Mouse (Mus musculus) embryonic facial prominence, embryonic 13.5 days (tissue): ENCODE results near the gene Lin37. TPM values are rescaled to one million over a fixed set of nuclear protein-coding genes. Genes with fewer than 3 reads are reported as not detected.
A peak's percentile ranks its signal among the peaks of the same experiment; 100 is the strongest.

Source experiments
- ATAC-seq: fragments of 200-750 bp; cut with Nextera tagmentation; 2 replicates; pipeline ENCODE4 v1.8.0; 2017; ENCODE audit warnings: low read depth; ENCODE audit not compliant: insufficient number of reproducible peaks, insufficient read depth, low FRiP score, low TSS enrichment
- H3K27ac ChIP-seq: fragments of 300-500 bp; sonication (generic); 2 replicates; pipeline ENCODE4 v1.5.1; 2015; ENCODE audit warnings: moderate library complexity, mild to moderate bottlenecking, inconsistent platforms
- H3K27me3 ChIP-seq: fragments of 300-500 bp; sonication (generic); 2 replicates; pipeline ENCODE4 v1.6.1; 2015; ENCODE audit warnings: mild to moderate bottlenecking, inconsistent platforms
- H3K36me3 ChIP-seq: fragments of 300-500 bp; sonication (generic); 2 replicates; pipeline ENCODE4 v1.6.1; 2015; ENCODE audit warnings: mild to moderate bottlenecking, inconsistent platforms
- H3K4me1 ChIP-seq: fragments of 300-500 bp; sonication (generic); 2 replicates; pipeline ENCODE4 v1.6.1; 2015; ENCODE audit warnings: inconsistent platforms
- H3K4me2 ChIP-seq: fragments of 300-500 bp; sonication (generic); 2 replicates; pipeline ENCODE4 v1.6.1; 2015; ENCODE audit warnings: moderate library complexity, mild to moderate bottlenecking, inconsistent platforms
- H3K4me3 ChIP-seq: fragments of 300-500 bp; sonication (generic); 2 replicates; pipeline ENCODE4 v1.5.1; 2015; ENCODE audit warnings: mild to moderate bottlenecking, inconsistent platforms
- H3K9ac ChIP-seq: fragments of 300-500 bp; sonication (generic); 2 replicates; pipeline ENCODE4 v1.6.1; 2015; ENCODE audit warnings: mild to moderate bottlenecking, inconsistent platforms
- H3K9me3 ChIP-seq: fragments of 300-500 bp; sonication (generic); 2 replicates; pipeline ENCODE4 v1.6.1; 2016; ENCODE audit warnings: inconsistent platforms
- WGBS: fragments of 180-500 bp; shearing (Covaris S2); methylation state at CpG from one replicate; pipeline ENCODE4 v1.1.7; 2015; ENCODE audit warnings: mixed read lengths; 5-methylcytosine and 5-hydroxymethylcytosine counted together
- polyA plus RNA-seq: library from polyadenylated mRNA; unstranded; fragments of >200 nt; fragmentation: Nextera tagmentation; extraction: Ambion mirVana; gene quantifications from 2 replicates; pipeline ENCODE4 v1.2.1, GENCODE M21; 2015

The Lin37 gene
- polyA plus RNA-seq, 1 experiment from 2014 or later, result 47.7 TPM

DNA sequence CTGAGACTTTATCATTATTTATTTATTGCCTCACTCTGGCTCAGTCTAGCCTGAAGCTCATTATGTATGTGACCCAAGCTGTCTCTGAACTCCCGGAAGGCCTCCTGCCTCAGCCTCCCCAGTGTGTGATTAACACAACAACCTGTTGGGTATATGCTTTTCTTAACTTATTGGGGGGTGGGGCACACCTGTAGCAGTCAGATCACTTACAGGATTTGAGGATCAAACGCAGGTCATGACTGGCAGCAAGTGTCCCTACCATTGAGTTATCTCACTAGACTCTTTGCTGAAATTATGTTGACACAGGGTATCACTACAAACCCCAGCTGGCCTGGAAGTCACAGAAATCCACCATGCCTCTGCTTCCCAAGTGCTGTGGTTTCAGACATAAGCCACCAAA lies 658 bp upstream of the Lin37 start:
- no peak for ATAC-seq
- H3K9ac ChIP-seq, result no peak overlapping the region
- WGBS, result 71% methylated on average over 2 of the region's 2 CpGs
- H3K4me2 ChIP-seq, result peak overlapping the region; percentile 94
- no peaks in the 10 kb centered on the region for H3K27me3 ChIP-seq
- no peaks in the 10 kb centered on the region for H3K9me3 ChIP-seq
- H3K4me1 ChIP-seq, result peaks cover 37% of the 10 kb centered on the region
- peak overlapping the region; percentile 69; the same call in 1 of the 2 replicates for H3K4me3 ChIP-seq
- no peak overlapping the region for H3K27ac ChIP-seq
- peaks cover 30% of the 10 kb centered on the region for H3K36me3 ChIP-seq

DNA sequence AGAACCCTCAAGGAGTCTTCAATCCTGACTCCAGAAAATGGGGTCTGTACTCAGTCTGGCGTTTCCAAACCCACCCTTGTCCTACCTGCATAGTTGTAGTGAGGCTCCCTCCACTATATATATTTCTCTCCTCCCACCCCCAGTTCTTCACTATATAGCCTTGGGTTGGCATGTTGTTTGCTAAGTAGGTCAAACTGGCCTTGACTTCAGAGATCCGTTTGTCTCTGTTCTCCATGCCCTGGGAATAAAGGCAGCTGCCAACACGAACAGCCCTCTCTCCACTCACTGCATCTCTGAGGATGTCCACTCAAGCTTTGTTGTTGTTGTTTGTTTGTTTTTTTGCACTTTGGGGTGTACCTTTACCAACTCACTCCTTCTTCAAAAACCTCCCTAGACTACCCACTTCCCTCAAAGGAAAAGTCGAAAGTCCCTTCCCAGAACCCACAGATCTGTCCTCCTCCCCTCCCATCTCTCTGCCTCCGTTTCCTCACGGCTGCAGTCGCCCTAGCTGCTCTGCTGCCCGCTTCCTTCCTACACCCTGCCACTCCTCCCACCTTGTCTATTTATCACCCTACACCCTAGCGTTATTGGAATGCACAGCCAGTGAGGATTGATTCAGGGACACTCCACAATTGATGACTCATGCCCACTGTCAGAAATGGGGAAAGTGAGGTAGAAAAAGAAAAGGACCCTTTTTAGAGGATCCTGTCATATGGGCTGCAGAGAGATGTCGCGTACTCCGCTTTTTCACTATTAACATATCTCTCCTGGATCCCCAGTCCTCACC lies 789 bp downstream of the Lin37 start:
- 15% methylated on average over 12 of the region's 12 CpGs for WGBS
- H3K9ac ChIP-seq, result peak overlapping the region; percentile 85
- H3K4me1 ChIP-seq, result peaks cover 31% of the 10 kb centered on the region
- no peaks in the 10 kb centered on the region for H3K9me3 ChIP-seq
- H3K27ac ChIP-seq, result no peak overlapping the region; the same call in 1 of the 2 replicates
- H3K27me3 ChIP-seq, result no peaks in the 10 kb centered on the region
- peak overlapping the region; percentile 69 for H3K4me3 ChIP-seq
- peaks cover 34% of the 10 kb centered on the region for H3K36me3 ChIP-seq
- peak overlapping the region; percentile 94 for H3K4me2 ChIP-seq
- no peak for ATAC-seq

DNA sequence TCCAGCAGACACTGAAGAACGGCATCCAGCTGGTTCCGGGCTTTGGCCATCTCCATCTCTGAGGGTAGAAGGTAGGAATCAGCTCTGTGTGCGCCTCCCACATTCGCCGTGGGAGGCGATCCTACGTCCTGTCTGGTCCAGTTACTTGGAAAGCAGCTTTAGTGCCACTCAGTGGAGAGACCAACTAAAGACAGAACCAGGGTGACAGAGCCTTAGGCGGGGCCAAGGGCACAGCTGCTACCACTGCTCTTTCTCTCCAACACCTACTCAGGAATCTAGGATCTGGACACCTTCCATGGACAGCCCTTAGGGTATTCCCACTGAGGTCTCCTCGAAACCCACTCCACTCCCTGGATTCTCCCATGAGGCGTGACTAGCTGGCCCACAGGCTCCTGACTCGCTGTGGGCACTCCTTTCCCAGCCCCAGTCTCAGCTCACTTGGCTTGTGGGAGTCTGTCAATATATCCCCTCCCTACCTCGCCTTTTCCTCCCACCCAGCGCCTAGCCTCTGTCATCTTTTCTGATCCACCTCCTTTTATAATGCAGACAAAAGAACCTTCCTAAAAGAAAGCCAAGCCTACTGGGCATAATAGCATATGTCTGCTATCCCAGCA lies 1.6 kb downstream of the Lin37 start:
- H3K36me3 ChIP-seq, result peaks cover 34% of the 10 kb centered on the region
- H3K27ac ChIP-seq, result no peak overlapping the region
- H3K9me3 ChIP-seq, result no peaks in the 10 kb centered on the region
- peaks cover 37% of the 10 kb centered on the region for H3K4me1 ChIP-seq
- peak overlapping the region; percentile 69 for H3K4me3 ChIP-seq
- peak overlapping the region; percentile 94 for H3K4me2 ChIP-seq
- ATAC-seq, result no peak
- H3K27me3 ChIP-seq, result no peaks in the 10 kb centered on the region
- H3K9ac ChIP-seq, result peak overlapping the region; percentile 85; the same call in 1 of the 2 replicates
- 90% methylated on average over 13 of the region's 13 CpGs for WGBS

DNA sequence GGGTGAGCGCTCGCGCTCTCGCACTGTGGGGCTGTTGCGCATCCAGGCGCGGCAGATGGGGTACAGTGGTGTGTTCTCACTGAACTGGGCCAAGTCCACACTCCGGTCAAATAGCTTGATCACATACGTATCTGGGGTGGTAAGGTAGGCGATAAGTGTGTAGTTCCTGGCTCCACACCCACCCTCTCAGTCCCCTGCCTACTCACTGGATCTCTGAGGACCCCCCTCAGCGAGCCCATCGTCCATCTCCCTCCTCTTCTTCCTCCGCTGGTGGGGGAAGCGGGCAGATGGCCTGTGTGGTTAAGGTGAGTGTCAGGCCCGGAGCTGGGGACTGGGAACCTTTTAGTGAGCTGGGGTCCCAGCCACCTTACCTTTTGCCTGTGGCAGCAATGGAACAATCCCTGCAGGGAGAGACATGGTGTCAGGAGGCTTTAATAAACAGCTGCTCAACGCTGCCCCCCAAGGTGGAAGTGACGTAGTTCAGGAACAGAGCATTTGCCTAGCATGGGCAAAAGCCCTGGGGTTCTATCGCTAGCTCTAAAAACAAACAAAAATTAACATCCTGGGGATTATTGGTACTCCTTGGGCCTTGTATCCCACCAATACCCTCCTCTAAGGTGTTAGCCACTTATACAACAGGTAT lies 2.6 kb downstream of the Lin37 start:
- Histone ChIP-seq H3K4me2 (no peak overlapping the region), H3K27me3 (no peaks in the 10 kb centered on the region), H3K4me1 (peaks cover 38% of the 10 kb centered on the region), H3K9me3 (no peaks in the 10 kb centered on the region), H3K36me3 (peaks cover 34% of the 10 kb centered on the region), H3K9ac (no peak overlapping the region), H3K27ac (no peak overlapping the region), H3K4me3 (no peak overlapping the region)
- WGBS, result 94% methylated on average over 18 of the region's 18 CpGs
- no peak for ATAC-seq

DNA sequence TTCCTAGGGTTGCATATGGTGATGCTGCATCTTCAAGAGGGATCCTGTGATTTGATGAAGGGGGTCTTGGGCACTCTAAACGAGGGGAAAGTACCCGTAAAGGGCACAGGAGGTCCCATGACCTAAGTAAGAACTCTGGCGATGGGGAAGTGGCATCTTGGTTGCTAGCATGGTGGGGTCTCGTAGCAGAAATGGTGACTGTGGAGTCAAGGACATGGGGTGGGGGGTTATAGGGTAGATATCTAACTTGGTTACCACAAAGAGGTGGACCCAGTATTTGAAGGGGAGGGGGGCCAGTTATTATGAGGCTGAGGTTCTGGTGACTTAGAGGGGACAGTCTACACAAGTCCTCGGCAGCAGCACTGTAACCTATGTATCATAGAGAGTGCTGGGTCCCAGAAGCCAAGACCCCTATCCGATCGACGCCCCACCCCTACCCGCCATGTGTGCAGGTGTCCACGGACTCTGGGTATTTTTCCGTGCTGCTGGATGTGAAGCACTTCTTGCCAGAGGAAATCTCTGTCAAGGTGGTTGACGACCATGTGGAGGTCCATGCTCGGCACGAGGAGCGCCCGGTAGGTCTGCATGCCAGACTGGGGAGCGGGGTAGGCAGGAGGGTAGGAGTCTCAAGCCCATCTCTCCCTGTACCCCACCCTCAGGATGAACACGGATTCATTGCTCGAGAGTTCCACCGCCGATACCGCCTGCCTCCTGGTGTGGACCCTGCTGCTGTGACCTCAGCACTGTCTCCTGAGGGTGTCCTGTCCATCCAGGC lies 5.6 kb downstream of the Lin37 start:
- no peak for ATAC-seq
- H3K36me3 ChIP-seq, result peaks cover 38% of the 10 kb centered on the region
- no peaks in the 10 kb centered on the region for H3K9me3 ChIP-seq
- H3K27me3 ChIP-seq, result no peaks in the 10 kb centered on the region
- H3K4me3 ChIP-seq, result peak overlapping the region; percentile 61
- peak overlapping the region; percentile 82 for H3K9ac ChIP-seq
- H3K27ac ChIP-seq, result no peak overlapping the region
- H3K4me2 ChIP-seq, result peak overlapping the region; percentile 94
- H3K4me1 ChIP-seq, result peaks cover 31% of the 10 kb centered on the region
- 87% methylated on average over 22 of the region's 22 CpGs for WGBS

DNA sequence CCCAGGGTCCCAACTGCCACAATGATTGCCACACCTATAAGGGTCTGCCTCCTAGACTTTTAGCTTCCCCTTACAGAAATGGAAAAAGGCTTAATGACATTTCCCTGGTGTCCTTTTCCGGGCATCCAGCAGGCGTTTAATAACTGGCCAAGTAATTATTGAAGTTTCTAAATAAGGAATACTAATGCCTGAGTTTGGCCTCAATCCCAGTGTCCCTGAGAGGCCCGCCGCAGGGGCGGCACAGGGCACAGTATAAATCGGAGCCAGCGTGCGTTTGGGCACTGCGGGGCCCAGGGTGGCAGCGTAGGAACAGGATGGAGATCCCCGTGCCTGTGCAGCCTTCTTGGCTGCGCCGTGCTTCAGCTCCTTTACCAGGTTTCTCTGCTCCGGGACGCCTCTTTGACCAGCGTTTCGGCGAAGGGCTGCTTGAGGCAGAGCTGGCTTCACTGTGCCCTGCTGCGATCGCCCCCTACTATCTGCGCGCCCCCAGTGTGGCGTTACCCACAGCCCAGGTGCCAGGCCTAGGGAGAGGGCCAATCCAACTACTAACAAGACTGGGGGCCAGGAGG lies 6.5 kb downstream of the Lin37 start:
- peaks cover 46% of the 10 kb centered on the region for H3K36me3 ChIP-seq
- H3K27ac ChIP-seq, result peak overlapping the region; percentile 99
- no peaks in the 10 kb centered on the region for H3K27me3 ChIP-seq
- peaks cover 22% of the 10 kb centered on the region for H3K4me1 ChIP-seq
- H3K4me3 ChIP-seq, result peak overlapping the region; percentile 61
- 6% methylated on average over 23 of the region's 23 CpGs for WGBS
- H3K4me2 ChIP-seq, result peak overlapping the region; percentile 94
- ATAC-seq, result no peak
- H3K9ac ChIP-seq, result peak overlapping the region; percentile 82
- no peaks in the 10 kb centered on the region for H3K9me3 ChIP-seq

DNA sequence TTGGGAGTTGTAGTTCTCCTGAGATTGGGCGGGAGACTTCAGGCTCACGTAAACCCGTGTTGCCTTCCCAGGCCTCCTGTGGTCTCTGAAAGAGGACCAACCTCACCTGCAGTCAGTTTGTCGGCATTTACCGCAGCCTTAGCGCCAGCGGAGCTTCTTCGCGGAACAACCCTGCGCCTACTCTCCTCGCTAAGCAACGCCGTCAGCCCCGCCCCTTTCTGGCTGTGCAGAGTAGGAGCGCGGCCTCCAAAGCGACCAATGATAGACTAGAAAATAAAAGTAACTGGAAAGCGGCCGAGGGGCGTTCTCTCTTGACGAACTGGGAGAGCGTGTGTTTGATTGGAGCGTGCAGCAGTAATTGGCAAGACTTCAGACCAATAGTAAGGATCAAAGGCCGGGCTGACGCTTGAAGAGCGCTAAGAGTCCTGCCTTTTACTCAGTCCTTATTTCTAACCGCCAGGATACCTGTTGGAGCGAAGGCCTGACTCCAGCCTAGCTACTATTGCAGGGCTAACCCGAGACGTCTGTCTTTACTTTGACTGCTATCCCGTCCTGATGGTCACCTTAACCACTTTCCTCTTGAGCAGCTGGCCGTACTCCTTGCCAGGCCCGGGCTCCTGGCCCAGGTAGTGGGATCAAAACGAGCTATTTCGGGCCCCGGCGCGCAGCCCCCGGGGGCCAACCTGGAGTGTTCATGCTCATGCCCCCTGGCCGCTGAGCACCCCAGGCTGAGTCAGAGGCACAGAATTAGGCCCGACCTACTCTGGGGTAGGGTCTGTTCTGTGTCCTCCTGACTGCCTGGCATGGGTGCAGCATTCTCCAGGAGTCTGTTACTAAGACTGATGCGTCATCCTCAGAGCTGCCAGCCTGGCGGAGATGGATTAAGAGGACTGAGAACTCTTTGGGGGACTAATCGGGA lies 7.3 kb downstream of the Lin37 start, which contains the start of the genes Hspb6 and Proser3:
Hspb6 (plus strand) TSS at position 77 of the 919 bp plus-strand sequence.
Proser3 (minus strand) TSS at position 198 of the 919 bp plus-strand sequence.
- under 1% methylated on average over 44 of the region's 44 CpGs for whole genome bisulfite sequencing
- H3K36me3 ChIP-seq, result peaks cover 50% of the 10 kb centered on the region

DNA sequence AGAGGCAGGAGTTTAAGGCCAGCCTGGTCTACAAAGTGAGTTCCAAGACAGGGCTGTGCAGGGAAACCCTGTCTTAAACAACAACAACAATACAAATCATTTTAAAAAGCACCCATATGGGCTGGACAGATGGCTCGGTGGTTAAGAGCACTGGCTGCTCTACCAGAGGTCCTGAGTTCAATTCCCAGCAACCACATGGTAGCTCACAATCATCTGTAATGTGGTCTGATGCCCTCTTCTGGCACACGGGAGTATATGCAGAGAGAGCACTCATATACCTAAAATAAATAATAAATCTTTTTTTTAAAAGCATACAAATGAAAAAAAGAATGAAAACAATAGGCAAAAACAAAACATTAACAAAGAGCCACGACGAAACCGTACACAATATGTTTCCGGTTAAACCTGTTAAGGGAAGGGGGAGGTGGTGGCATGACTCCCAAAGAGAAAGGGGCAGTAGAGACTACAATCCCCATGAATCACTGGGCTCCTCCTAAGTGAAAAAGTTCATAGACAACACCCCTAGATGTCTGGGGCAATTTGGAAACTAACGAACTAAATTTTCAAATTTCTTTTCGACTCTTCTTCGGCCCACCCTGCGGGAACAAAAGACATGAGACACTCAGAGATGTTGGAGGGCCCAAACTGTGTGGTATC lies 8.1 kb downstream of the Lin37 start:
- peak overlapping the region; percentile 94 for H3K4me2 ChIP-seq

More for the DNA sequence above, 7.3 kb downstream of the Lin37 start, which contains the start of the genes Hspb6 and Proser3:
- peak; percentile 96 for ATAC-seq
- H3K4me2 ChIP-seq, result peak within 1 kb of the TSS; percentile 94
- no peaks in the 10 kb centered on the region for H3K9me3 ChIP-seq
- peaks cover 20% of the 10 kb centered on the region for H3K4me1 ChIP-seq
- H3K4me3 ChIP-seq, result peak within 1 kb of the TSS; percentile 61
- H3K27me3 ChIP-seq, result no peaks in the 10 kb centered on the region
- peak within 1 kb of the TSS; percentile 99 for H3K27ac ChIP-seq
- peak within 1 kb of the TSS; percentile 82 for H3K9ac ChIP-seq

DNA sequence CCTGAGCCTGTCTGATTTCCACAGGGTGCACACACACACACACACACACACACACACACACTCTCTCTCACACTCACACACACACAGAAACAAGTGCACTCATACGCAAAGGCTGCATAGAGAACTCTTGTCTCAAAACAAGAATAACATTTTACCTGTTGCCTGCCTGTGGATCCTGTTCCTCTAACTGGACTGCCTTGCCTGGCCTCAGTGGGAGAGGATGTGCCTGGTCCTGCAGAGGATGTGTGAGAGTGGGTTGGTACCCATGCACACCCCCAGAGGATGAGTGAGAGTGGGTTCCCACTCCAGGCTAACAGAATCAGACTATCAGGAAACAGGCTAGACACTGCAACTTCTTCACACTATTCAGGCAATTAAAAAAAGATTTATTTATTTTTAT lies 9.0 kb downstream of the Lin37 start:
- no peaks in the 10 kb centered on the region for H3K27me3 ChIP-seq
- ATAC-seq, result no peak
- WGBS, result 95% methylated on average over 1 of the region's 1 CpGs
- no peak overlapping the region for H3K4me3 ChIP-seq
- H3K4me2 ChIP-seq, result no peak overlapping the region
- no peak overlapping the region for H3K9ac ChIP-seq
- no peaks in the 10 kb centered on the region for H3K9me3 ChIP-seq
- H3K27ac ChIP-seq, result no peak overlapping the region
- peaks cover 20% of the 10 kb centered on the region for H3K4me1 ChIP-seq
- peaks cover 43% of the 10 kb centered on the region for H3K36me3 ChIP-seq

More for the DNA sequence above, 8.1 kb downstream of the Lin37 start:
- Histone ChIP-seq H3K9me3 (no peaks in the 10 kb centered on the region), H3K9ac (peak overlapping the region; percentile 82), H3K4me3 (peak overlapping the region; percentile 61), H3K4me1 (peaks cover 20% of the 10 kb centered on the region), H3K36me3 (peaks cover 43% of the 10 kb centered on the region), H3K27me3 (no peaks in the 10 kb centered on the region), H3K27ac (peak overlapping the region; percentile 99)
- WGBS, result 2% methylated on average over 10 of the region's 10 CpGs
- ATAC-seq, result peak; percentile 60

DNA sequence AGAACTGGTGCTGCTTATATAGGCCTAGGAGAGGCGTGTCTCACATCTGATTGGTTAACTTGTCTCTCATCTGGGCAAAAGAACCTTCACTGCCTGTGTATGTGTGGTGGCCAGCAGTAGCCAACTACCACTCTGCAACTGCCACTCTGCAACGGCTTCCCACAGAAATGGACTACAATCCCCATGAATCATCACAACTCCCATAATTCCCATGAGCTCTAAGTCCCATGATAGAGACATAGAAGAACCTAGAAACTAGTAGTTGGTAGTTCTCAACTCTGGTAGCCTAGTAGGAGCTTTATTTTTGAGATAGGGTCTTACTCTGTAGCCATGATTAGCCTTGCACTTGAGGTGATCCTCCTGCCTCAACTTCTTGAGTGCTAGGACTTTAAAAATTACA lies 9.8 kb downstream of the Lin37 start:
- peaks cover 20% of the 10 kb centered on the region for H3K4me1 ChIP-seq
- H3K27ac ChIP-seq, result no peak overlapping the region
- H3K36me3 ChIP-seq, result peaks cover 38% of the 10 kb centered on the region
- H3K9me3 ChIP-seq, result no peaks in the 10 kb centered on the region
- H3K9ac ChIP-seq, result no peak overlapping the region
- no peak overlapping the region for H3K4me3 ChIP-seq
- no peak overlapping the region for H3K4me2 ChIP-seq
- no peaks in the 10 kb centered on the region for H3K27me3 ChIP-seq
- ATAC-seq, result no peak
- WGBS, result 89% methylated on average over 2 of the region's 2 CpGs
